Mouse (Mus musculus) G1E (cell line): ENCODE data around the gene Tmem45b.

Source experiments
- CTCF ChIP-seq: IDR thresholded peaks from 2 replicates; pipeline ENCODE4 v1.5.1; 2012; ENCODE audit warnings: low read depth, low read length, inconsistent platforms, mixed read lengths
- GATA1 ChIP-seq: IDR thresholded peaks from 2 replicates; pipeline ENCODE4 v1.6.1; 2012; ENCODE audit warnings: borderline replicate concordance, low read length, inconsistent platforms, mixed read lengths
- TAL1 ChIP-seq: conservative IDR thresholded peaks from 2 replicates; pipeline ENCODE4 v1.6.1; 2012; ENCODE audit warnings: low read depth, low read length, inconsistent platforms, mixed read lengths

DNA sequence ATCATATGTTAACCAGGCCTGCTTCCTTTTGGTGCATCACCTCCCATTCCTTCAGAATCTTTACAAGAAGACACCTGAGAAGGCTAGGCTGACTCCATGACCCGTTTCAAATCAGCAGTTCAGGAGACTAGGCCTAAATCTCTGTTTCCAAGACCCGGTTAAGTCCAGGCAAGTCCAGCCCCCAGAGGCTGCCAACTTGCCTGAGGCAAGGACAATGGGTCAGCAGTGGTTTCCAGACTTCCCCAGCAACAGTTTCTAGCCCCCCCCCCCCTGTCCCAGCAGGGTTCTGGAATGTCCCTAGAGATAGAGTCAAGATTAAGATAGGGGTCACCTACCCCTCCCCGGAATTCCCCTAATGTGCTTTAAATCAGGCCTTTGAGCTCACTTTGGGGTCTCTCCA lies 22.8 kb downstream of the Tmem45b start:
- TF ChIP-seq GATA1: no peak
- TF ChIP-seq CTCF: no peak
- TF ChIP-seq TAL1: no peak
